Mouse (Mus musculus) heart, embryonic 14.5 days (tissue): ENCODE data around the gene Nxf1. TPM values are rescaled to one million over a fixed set of nuclear protein-coding genes. Genes with fewer than 3 reads are reported as not detected.

Experiments
- ATAC-seq: fragments of 200-750 bp; cut with Nextera tagmentation; 2 replicates; pipeline ENCODE4 v1.8.0; 2017; ENCODE audit warnings: low read depth, moderate TSS enrichment; ENCODE audit not compliant: insufficient number of reproducible peaks, insufficient read depth, low FRiP score
- H3K27ac ChIP-seq, 2 experiments: fragments of 200-500 bp in 1 of 2; fragments of 300-500 bp in 1 of 2; sonication (generic) in 1 of 2; replicated peaks in 1 of 2; 2 replicates each; pipeline ENCODE4 v1.5.1; 2012 to 2014; ENCODE audit warnings: low read depth in 2 of 2, low read length in 2 of 2, control low read depth in 1 of 2, mild to moderate bottlenecking in 1 of 2, mixed read lengths in 1 of 2; ENCODE audit not compliant: control insufficient read depth in 1 of 2, insufficient read depth in 1 of 2
- H3K27me3 ChIP-seq: fragments of 300-500 bp; sonication (generic); 2 replicates; pipeline ENCODE4 v1.6.1; 2014; ENCODE audit warnings: mild to moderate bottlenecking, low read length, control low read depth; ENCODE audit not compliant: control insufficient read depth, insufficient read depth
- H3K36me3 ChIP-seq: fragments of 300-500 bp; sonication (generic); 2 replicates; pipeline ENCODE4 v1.6.1; 2014; ENCODE audit warnings: mild to moderate bottlenecking, control low read depth, low read length, mixed read lengths; ENCODE audit not compliant: control insufficient read depth, insufficient read depth
- H3K4me1 ChIP-seq, 2 experiments: fragments of 200-500 bp in 1 of 2; fragments of 300-500 bp in 1 of 2; sonication (generic) in 1 of 2; 2 replicates each; pipeline ENCODE4 v1.6.1; 2012 to 2014; ENCODE audit warnings: low read length in 2 of 2, control low read depth in 1 of 2, mixed read lengths in 1 of 2; ENCODE audit not compliant: control insufficient read depth in 2 of 2, insufficient read depth in 2 of 2
- H3K4me2 ChIP-seq: fragments of 300-500 bp; sonication (generic); 2 replicates; pipeline ENCODE4 v1.6.1; 2014; ENCODE audit warnings: mild to moderate bottlenecking, low read length
- H3K4me3 ChIP-seq, 2 experiments: fragments of 200-500 bp in 1 of 2; fragments of 300-500 bp in 1 of 2; sonication (generic) in 1 of 2; 2 replicates each; pipeline ENCODE4 v1.5.1; 2012 to 2014; ENCODE audit warnings: low read length in 2 of 2, mild to moderate bottlenecking in 2 of 2, control low read depth in 1 of 2, low read depth in 1 of 2, moderate library complexity in 1 of 2; ENCODE audit not compliant: control insufficient read depth in 1 of 2, insufficient read depth in 1 of 2
- H3K9ac ChIP-seq: fragments of 300-500 bp; sonication (generic); 2 replicates; pipeline ENCODE4 v1.6.1; 2014; ENCODE audit warnings: mild to moderate bottlenecking, low read length
- H3K9me3 ChIP-seq: fragments of 300-500 bp; sonication (generic); 2 replicates; pipeline ENCODE4 v1.6.1; 2016; ENCODE audit warnings: low read length, control low read depth; ENCODE audit not compliant: control insufficient read depth
- WGBS: fragments of 180-500 bp; shearing (Covaris S2); extraction: QIAGEN DNeasy Blood & Tissue Kit; methylation state at CpG from one replicate; pipeline ENCODE4 v1.1.7; 2014; 5-methylcytosine and 5-hydroxymethylcytosine counted together
- polyA plus RNA-seq: library from polyadenylated mRNA; unstranded; fragments of >200 nt; fragmentation: Nextera tagmentation; extraction: Ambion mirVana; gene quantifications from 2 replicates; pipeline ENCODE4 v1.2.1, GENCODE M21; 2014

The Nxf1 gene
- polyA plus RNA-seq, 1 experiment from 2014 or later: 105 TPM

- Histone ChIP-seq H3K4me2 (no peak overlapping the region), H3K4me1 (peaks cover 0 to 19% of the 10 kb centered on the region in 2 experiments; a peak in 2 of 4 replicates), H3K36me3 (peaks cover 38% of the 10 kb centered on the region), H3K9me3 (no peaks in the 10 kb centered on the region), H3K9ac (no peak overlapping the region), H3K27ac (no peak overlapping the region), H3K27me3 (no peaks in the 10 kb centered on the region), H3K4me3 (no peak overlapping the region)
- 65% methylated on average over 2 of the region's 2 CpGs for WGBS
- ATAC-seq: no peak
Observed at GRCm38 (mm10) chr19:8758899-8759298, 2.0 kb downstream of the Nxf1 start.

GRCm38 (mm10) chr19:8760757-8761156 lies 3.9 kb downstream of the Nxf1 start:
- ATAC-seq: no peak
- no peak overlapping the region for H3K9ac ChIP-seq
- 90% methylated on average over 2 of the region's 2 CpGs for WGBS

GRCm38 (mm10) chr19:8763276-8763675 lies 6.4 kb downstream of the Nxf1 start:
- H3K4me3 ChIP-seq: no peak overlapping the region
- no peak overlapping the region for H3K9ac ChIP-seq
- 67% methylated on average over 4 of the region's 4 CpGs for WGBS
- peaks cover 63% of the 10 kb centered on the region for H3K36me3 ChIP-seq
- H3K9me3 ChIP-seq: peaks cover 8% of the 10 kb centered on the region; the same call in 1 of the 2 replicates
- H3K4me2 ChIP-seq: no peak overlapping the region
- H3K4me1 ChIP-seq: peaks cover 0 to 5% of the 10 kb centered on the region in 2 experiments; a peak in 2 of 4 replicates
- ATAC-seq: no peak
- no peak overlapping the region for H3K27ac ChIP-seq
- H3K27me3 ChIP-seq: no peaks in the 10 kb centered on the region

More at GRCm38 (mm10) chr19:8760757-8761156, 3.9 kb downstream of the Nxf1 start:
- peaks cover 38% of the 10 kb centered on the region for H3K36me3 ChIP-seq
- H3K27me3 ChIP-seq: no peaks in the 10 kb centered on the region
- peaks cover 0 to 16% of the 10 kb centered on the region in 2 experiments; a peak in 2 of 4 replicates for H3K4me1 ChIP-seq
- peaks cover 8% of the 10 kb centered on the region; the same call in 1 of the 2 replicates for H3K9me3 ChIP-seq
- no peak overlapping the region for H3K4me2 ChIP-seq
- no peak overlapping the region for H3K27ac ChIP-seq
- H3K4me3 ChIP-seq: no peak overlapping the region

- peaks cover 85% of the 10 kb centered on the region for H3K36me3 ChIP-seq
- 98% methylated on average over 9 of the region's 9 CpGs for WGBS
- H3K4me2 ChIP-seq: no peak overlapping the region
- no peak overlapping the region for H3K9ac ChIP-seq
- H3K4me3 ChIP-seq: no peak overlapping the region
- ATAC-seq: no peak
- peaks cover 0 to 2% of the 10 kb centered on the region in 2 experiments; a peak in 1 of 4 replicates for H3K4me1 ChIP-seq
- H3K9me3 ChIP-seq: peaks cover 8% of the 10 kb centered on the region; the same call in 1 of the 2 replicates
- H3K27me3 ChIP-seq: no peaks in the 10 kb centered on the region
- no peak overlapping the region for H3K27ac ChIP-seq
Observed at GRCm38 (mm10) chr19:8765562-8765961, 8.7 kb downstream of the Nxf1 start.

GRCm38 (mm10) chr19:8770567-8771270 lies 13.8 kb downstream of the Nxf1 start, which contains the start of gene Tmem223:
Tmem223 (plus strand) TSS chr19:8770996.
- Histone ChIP-seq H3K36me3 (peaks cover 67% of the 10 kb centered on the region), H3K4me2 (peak within 1 kb of the TSS; percentile 74), H3K9ac (peak within 1 kb of the TSS; percentile 98), H3K4me3 (peak within 1 kb of the TSS; percentile 84 to 91), H3K9me3 (no peaks in the 10 kb centered on the region), H3K27ac (peak within 1 kb of the TSS; percentile 89 to 92), H3K4me1 (peaks cover 12 to 23% of the 10 kb centered on the region in 2 experiments), H3K27me3 (no peaks in the 10 kb centered on the region)
- 20% methylated on average over 29 of the region's 29 CpGs for WGBS
- ATAC-seq: peak; percentile 10; the same call in 1 of the 2 replicates

- Histone ChIP-seq H3K4me3 (peak overlapping the region in 1 of 2 experiments; percentile 85; a peak in 1 of 4 replicates), H3K27me3 (no peaks in the 10 kb centered on the region), H3K4me2 (peak overlapping the region; percentile 98), H3K4me1 (peaks cover 12 to 23% of the 10 kb centered on the region in 2 experiments), H3K9me3 (no peaks in the 10 kb centered on the region), H3K36me3 (peaks cover 53% of the 10 kb centered on the region), H3K27ac (peak overlapping the region in 1 of 2 experiments; percentile 46; a peak in 2 of 4 replicates), H3K9ac (peak overlapping the region; percentile 95; the same call in 1 of the 2 replicates)
- WGBS: 63% methylated on average over 5 of the region's 5 CpGs
- ATAC-seq: no peak
Observed at GRCm38 (mm10) chr19:8772996-8773395, 16.1 kb downstream of the Nxf1 start.

GRCm38 (mm10) chr19:8773409-8773808 lies 16.5 kb downstream of the Nxf1 start:
- no peaks in the 10 kb centered on the region for H3K27me3 ChIP-seq
- H3K9me3 ChIP-seq: no peaks in the 10 kb centered on the region
- 44% methylated on average over 6 of the region's 6 CpGs for WGBS
- ATAC-seq: no peak
- H3K36me3 ChIP-seq: peaks cover 53% of the 10 kb centered on the region
- H3K4me1 ChIP-seq: peaks cover 12 to 23% of the 10 kb centered on the region in 2 experiments
- H3K4me3 ChIP-seq: peak overlapping the region; percentile 15 to 85
- H3K4me2 ChIP-seq: peak overlapping the region; percentile 98
- peak overlapping the region; percentile 95 for H3K9ac ChIP-seq
- H3K27ac ChIP-seq: peak overlapping the region; percentile 14 to 46; a peak in 2 of 4 replicates
